Mouse (Mus musculus): ENCODE measurements around the gene Ilf3. TPM values are rescaled to one million over a fixed set of nuclear protein-coding genes. Genes with fewer than 3 reads are reported as not detected.

Ilf3 gene
- polyA plus RNA-seq, 1 experiment from 2014 or later = 226 TPM

DNA sequence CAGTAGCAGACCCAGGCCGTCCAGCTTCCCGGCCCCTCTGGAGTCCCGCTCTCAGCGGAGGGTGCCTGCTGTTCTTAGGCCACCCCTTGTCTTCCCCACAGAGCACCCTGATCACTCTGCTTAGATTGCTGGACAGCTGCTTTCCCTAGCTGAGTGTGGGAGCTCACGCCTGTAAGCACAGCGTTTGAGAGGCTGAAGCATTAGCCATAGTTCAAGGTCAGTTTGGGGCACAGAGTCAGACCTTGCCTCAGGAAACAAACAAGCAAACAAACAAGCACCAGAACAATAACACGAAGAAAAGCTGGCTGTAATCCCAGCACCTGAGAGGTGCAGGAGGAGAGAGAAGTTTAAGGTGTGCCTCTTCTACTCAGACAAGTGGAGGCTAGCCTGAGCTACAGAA is 64.4 kb downstream of the Ilf3 start:
- WGBS = 86% methylated on average over 7 of the region's 7 CpGs

DNA sequence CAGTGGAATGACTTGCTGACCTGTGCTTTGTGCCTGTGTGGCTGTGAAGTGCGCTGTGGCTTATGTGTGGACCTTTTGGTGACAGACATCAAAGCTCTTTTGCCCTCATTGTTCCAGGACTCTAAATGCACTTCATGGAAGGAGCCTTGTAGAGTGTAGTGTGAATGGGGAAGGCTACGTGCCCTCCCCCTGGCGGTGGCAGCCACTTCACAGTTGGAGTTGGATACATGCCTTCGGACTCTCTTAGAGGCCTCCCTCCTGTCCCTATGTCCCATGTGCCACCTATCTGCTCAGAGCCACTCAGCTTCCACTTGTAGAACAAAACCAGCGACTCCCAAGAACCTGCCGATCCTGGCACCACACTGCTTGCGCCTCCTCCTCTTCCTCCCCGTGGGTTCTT is 66.1 kb downstream of the Ilf3 start:
- Histone ChIP-seq H3K4me3 (no peak overlapping the region), H3K4me2 (no peak overlapping the region), H3K9me3 (no peaks in the 10 kb centered on the region), H3K4me1 (replicated peaks) (peaks cover 50% of the 10 kb centered on the region), H3K27me3 (no peaks in the 10 kb centered on the region), H3K9ac (no peak overlapping the region), H3K27ac (replicated peaks) (no peak overlapping the region), H3K36me3 (no peaks in the 10 kb centered on the region)
- no peak for ATAC-seq (ENCODE audit: low read depth)
- WGBS = 87% methylated on average over 8 of the region's 8 CpGs

More for the DNA sequence above, 64.4 kb downstream of the Ilf3 start:
- Histone ChIP-seq H3K4me1 (replicated peaks) (peaks cover 58% of the 10 kb centered on the region), H3K27me3 (no peaks in the 10 kb centered on the region), H3K4me3 (no peak overlapping the region), H3K9ac (no peak overlapping the region), H3K9me3 (no peaks in the 10 kb centered on the region), H3K27ac (replicated peaks) (no peak overlapping the region), H3K4me2 (no peak overlapping the region), H3K36me3 (no peaks in the 10 kb centered on the region)
- ATAC-seq (ENCODE audit: low read depth) = no peak

DNA sequence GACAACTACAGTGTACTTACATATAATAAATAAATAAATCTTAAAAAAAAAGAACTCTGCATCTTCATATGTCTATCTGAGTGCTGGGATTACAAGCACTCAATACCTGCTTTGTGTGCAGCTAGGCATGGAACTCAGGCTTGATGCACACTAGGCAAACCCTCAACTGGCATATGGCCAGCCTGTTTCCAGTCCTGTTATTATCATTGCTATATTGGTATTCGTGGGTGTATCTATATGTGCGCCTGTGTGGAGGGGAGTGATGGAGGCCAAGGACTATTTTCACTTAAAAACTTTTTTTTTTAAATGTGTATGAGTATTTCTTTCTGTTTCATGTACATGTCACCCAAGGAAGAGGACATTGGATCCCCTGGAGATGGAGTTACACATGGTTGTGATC is 66.7 kb downstream of the Ilf3 start:
- no peak overlapping the region for H3K4me2 ChIP-seq
- no peaks in the 10 kb centered on the region for H3K36me3 ChIP-seq
- H3K9ac ChIP-seq = no peak overlapping the region
- no peak for ATAC-seq (ENCODE audit: low read depth)
- H3K4me3 ChIP-seq = no peak overlapping the region
- no peaks in the 10 kb centered on the region for H3K27me3 ChIP-seq
- no peaks in the 10 kb centered on the region for H3K9me3 ChIP-seq
- WGBS = 96% methylated on average over 2 of the region's 2 CpGs
- no peak overlapping the region for H3K27ac ChIP-seq (replicated peaks)
- peaks cover 49% of the 10 kb centered on the region for H3K4me1 ChIP-seq (replicated peaks)

DNA sequence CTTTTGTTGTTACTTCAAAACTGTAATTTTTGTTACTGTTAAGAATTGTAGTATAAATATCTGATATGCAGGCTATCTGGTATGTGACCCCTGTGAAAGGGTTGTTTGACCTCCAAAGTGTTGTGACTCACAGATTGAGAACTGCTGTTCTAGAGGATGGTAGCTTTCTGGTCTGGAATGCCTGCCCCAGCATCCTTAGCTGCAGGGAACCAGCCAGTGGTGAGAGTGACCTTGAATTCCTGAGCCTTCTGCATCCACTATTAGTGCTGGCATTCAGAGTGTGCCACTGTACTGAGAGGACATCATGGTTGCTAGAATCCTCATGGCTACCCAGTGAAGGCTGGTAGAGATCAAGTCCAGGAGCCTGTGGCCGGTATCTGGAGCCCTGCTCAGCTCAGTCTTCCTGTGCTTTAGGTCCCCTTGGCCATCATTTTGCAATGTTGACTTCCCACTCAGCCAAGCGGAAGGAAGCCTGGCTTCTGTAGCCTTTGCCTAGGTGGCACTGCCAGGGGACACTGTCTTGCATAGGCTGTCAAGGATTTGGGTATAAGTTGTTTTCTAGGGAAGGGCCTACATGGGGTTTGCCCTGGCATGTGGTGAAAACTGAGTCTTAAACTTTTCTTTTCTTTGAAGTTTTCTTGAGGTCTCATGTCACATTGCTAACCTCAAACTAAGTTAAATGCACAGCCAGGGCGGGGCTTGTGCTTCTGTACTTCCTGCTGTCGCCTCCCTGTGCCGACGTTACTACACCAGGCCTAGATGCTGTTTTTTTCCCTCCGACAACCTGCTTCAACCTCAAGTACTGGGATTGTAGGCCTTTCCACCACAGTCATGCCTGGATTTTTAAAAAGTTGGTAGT is 68.3 kb downstream of the Ilf3 start:
- H3K27me3 ChIP-seq = no peaks in the 10 kb centered on the region
- H3K4me3 ChIP-seq = no peak overlapping the region
- no peaks in the 10 kb centered on the region for H3K36me3 ChIP-seq
- no peak overlapping the region for H3K4me2 ChIP-seq
- no peak for ATAC-seq (ENCODE audit: low read depth)
- peaks cover 36% of the 10 kb centered on the region for H3K4me1 ChIP-seq (replicated peaks)
- no peak overlapping the region for H3K27ac ChIP-seq (replicated peaks)
- no peaks in the 10 kb centered on the region for H3K9me3 ChIP-seq
- WGBS = 89% methylated on average over 7 of the region's 7 CpGs
- no peak overlapping the region for H3K9ac ChIP-seq

DNA sequence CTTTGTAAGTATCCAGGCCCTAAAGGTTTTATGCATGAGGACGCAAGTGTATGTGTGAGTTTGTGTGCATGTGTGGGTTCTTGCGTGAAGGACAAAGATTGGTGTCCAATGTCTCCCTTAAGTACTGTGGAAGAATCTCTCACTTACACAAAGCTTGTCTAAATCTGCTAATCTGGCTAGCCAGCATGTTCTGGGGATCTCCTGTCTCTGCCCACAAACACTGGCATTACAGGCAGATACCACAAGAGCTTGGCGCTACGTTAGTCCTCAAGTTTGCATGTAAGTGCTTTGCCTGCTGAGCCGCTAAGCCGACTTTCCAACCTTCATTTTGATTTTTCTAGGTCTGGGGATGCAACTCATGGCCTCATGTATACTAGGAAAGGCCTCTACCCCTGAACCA is 69.9 kb downstream of the Ilf3 start:
- ATAC-seq (ENCODE audit: low read depth) = no peak
- Histone ChIP-seq H3K36me3 (no peaks in the 10 kb centered on the region), H3K4me1 (replicated peaks) (peaks cover 33% of the 10 kb centered on the region), H3K27ac (replicated peaks) (no peak overlapping the region), H3K4me3 (no peak overlapping the region), H3K27me3 (no peaks in the 10 kb centered on the region), H3K4me2 (no peak overlapping the region), H3K9ac (no peak overlapping the region), H3K9me3 (no peaks in the 10 kb centered on the region)
- WGBS = 89% methylated on average over 6 of the region's 6 CpGs

DNA sequence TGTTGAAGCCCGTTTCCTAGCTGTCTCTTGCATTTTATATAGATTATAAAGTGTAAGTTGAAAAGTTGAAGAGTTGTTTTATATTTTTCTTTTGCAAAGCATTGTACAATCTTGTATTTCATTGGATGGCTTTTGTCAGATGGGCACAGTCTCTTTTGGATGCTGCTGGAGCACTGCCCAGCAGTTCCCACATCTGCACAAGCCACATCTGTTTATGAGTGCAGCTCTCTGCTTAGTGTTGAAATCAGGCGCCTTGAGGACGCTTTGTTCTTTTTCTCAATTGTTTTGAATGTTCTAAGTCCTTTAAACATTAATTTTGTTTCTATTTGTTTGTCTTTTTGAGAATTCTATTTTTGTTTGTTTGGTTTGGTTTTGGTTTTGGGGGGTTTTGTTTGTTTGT is 70.5 kb downstream of the Ilf3 start:
- 73% methylated on average over 3 of the region's 3 CpGs for WGBS

DNA sequence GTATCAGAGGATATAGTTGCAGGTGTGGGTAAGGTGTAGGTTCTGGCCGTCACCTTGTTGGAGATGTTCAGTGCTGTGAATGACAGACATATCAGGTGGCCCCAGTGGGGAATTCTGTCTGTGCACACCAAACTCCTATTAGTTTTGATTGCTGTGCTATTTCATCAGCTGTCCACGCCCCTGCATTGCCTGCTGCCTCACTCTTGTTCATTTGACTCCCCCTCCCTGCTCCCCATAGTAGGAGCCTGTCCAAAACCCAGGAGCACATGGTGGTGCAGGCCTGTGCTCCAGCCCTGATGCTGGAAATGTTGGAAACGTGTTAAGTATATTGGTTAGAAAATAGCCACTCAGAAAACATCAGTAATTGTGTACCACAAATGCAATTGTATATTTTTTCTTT is 71.8 kb downstream of the Ilf3 start:
- H3K4me1 ChIP-seq (replicated peaks) = peaks cover 27% of the 10 kb centered on the region
- H3K9ac ChIP-seq = no peak overlapping the region
- 0 out of 2 replicates have a peak, but pooled peaks cover 4% of the 10 kb centered on the region for H3K36me3 ChIP-seq
- H3K4me3 ChIP-seq = no peak overlapping the region
- no peak for ATAC-seq (ENCODE audit: low read depth)
- no peaks in the 10 kb centered on the region for H3K27me3 ChIP-seq
- H3K4me2 ChIP-seq = no peak overlapping the region
- 82% methylated on average over 3 of the region's 3 CpGs for WGBS
- no peaks in the 10 kb centered on the region for H3K9me3 ChIP-seq
- no peak overlapping the region for H3K27ac ChIP-seq (replicated peaks)

More for the DNA sequence above, 70.5 kb downstream of the Ilf3 start:
- H3K4me3 ChIP-seq = no peak overlapping the region
- no peak overlapping the region for H3K27ac ChIP-seq (replicated peaks)
- H3K9me3 ChIP-seq = no peaks in the 10 kb centered on the region
- H3K36me3 ChIP-seq = no peaks in the 10 kb centered on the region
- peaks cover 31% of the 10 kb centered on the region for H3K4me1 ChIP-seq (replicated peaks)
- no peaks in the 10 kb centered on the region for H3K27me3 ChIP-seq
- no peak overlapping the region for H3K9ac ChIP-seq
- H3K4me2 ChIP-seq = no peak overlapping the region
- no peak for ATAC-seq (ENCODE audit: low read depth)

DNA sequence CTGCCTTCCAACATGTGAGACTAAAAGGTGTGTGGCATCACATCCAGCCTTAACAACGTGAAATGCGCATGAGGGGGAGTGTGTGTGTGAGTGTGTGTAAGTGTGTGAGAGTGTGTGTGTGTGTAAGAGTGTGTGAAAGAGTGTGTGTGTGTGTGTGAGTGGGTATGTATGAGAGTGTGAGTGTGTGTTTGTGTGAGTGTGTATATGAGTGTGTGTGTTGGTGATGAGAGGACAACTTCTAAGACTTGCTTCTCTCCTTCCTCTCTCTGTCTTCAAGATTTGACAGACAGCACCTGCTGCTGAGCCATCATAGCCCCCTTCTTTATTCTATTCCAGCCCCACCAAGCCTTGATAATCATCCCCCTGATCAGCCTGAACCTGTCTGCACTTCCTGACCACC is 72.2 kb downstream of the Ilf3 start:
- no peaks in the 10 kb centered on the region for H3K27me3 ChIP-seq
- 97% methylated on average over 2 of the region's 2 CpGs for WGBS
- no peak for ATAC-seq (ENCODE audit: low read depth)
- no peak overlapping the region for H3K9ac ChIP-seq
- no peaks in the 10 kb centered on the region for H3K9me3 ChIP-seq
- peaks cover 27% of the 10 kb centered on the region for H3K4me1 ChIP-seq (replicated peaks)
- no peak overlapping the region for H3K4me2 ChIP-seq
- 0 out of 2 replicates have a peak, but pooled peaks cover 8% of the 10 kb centered on the region for H3K36me3 ChIP-seq
- no peak overlapping the region for H3K4me3 ChIP-seq
- no peak overlapping the region for H3K27ac ChIP-seq (replicated peaks)

DNA sequence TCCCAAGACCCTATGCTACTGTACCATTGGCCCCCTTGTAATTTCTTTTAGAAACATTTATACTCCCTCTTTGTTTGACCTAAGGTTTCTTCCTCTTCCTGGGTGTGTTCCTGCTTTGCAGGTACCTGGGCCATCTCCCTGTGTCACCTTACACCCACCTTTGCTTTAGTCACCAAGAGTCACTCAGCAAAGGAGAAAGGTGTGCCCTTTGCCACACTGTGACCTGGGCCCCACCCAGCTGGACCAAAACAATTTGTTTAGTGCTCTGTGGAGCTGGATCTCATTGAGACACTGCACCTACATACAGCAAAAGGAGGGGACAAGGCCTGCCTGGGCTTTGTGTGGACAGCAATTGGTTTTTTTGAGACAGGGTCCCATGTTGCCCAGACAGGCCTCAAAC is 72.7 kb downstream of the Ilf3 start:
- H3K4me2 ChIP-seq = no peak overlapping the region
- no peak overlapping the region for H3K27ac ChIP-seq (replicated peaks)
- no peak for ATAC-seq (ENCODE audit: low read depth)

DNA sequence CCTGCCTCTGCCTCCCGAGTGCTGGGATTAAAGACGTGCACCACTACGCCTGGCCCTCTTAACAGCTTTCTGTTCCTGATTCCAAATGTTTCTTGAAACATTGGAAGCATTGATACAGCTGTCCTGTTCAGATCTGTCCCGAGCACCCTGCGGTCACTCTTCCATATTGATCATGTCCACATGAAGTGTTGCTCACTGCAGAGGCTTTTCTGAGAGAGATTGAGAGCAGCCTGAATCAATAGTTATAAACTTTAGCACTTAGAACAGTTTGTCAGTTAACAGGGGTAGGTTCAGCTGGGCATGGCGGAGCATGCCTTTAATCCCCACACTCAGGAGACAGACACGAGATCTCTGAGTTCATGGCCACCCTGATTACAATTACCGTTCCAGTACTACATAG is 76.2 kb downstream of the Ilf3 start:
- Histone ChIP-seq H3K4me2 (no peak overlapping the region), H3K9ac (no peak overlapping the region), H3K4me3 (no peak overlapping the region), H3K36me3 (peaks cover 14% of the 10 kb centered on the region), H3K27me3 (no peaks in the 10 kb centered on the region), H3K9me3 (no peaks in the 10 kb centered on the region), H3K27ac (replicated peaks) (no peak overlapping the region), H3K4me1 (replicated peaks) (0 out of 2 replicates have a peak, but pooled peaks cover 7% of the 10 kb centered on the region)
- no peak for ATAC-seq (ENCODE audit: low read depth)
- WGBS = 93% methylated on average over 8 of the region's 8 CpGs

More for the DNA sequence above, 72.7 kb downstream of the Ilf3 start:
- no peak overlapping the region for H3K9ac ChIP-seq
- H3K4me1 ChIP-seq (replicated peaks) = peaks cover 24% of the 10 kb centered on the region
- H3K27me3 ChIP-seq = no peaks in the 10 kb centered on the region
- no peaks in the 10 kb centered on the region for H3K9me3 ChIP-seq
- peaks cover 13% of the 10 kb centered on the region for H3K36me3 ChIP-seq
- no peak overlapping the region for H3K4me3 ChIP-seq

DNA sequence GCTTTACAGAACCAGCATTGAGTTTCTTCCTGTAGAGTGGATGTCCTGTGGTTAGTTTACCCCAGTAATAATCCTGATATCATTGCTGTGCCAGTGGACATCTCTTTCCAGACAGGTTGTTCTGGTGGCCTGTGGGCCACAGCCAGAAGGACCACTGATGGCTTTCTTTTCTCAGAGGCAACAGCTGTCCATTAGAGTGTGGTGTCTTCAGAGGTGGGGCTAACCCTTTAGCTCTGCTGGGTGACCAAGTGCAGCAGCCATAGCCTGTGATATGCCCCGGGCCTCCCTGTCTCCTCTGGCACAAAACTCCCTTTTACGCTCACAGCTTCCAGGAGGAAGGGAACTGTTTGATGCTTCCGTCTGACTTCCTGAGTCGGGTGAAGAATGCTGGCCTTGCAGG is 76.9 kb downstream of the Ilf3 start:
- H3K9me3 ChIP-seq = no peaks in the 10 kb centered on the region
- H3K27ac ChIP-seq (replicated peaks) = no peak overlapping the region
- no peak overlapping the region for H3K4me3 ChIP-seq
- no peaks in the 10 kb centered on the region for H3K27me3 ChIP-seq
- H3K4me2 ChIP-seq = no peak overlapping the region
- 84% methylated on average over 4 of the region's 4 CpGs for WGBS
- ATAC-seq (ENCODE audit: low read depth) = no peak
- H3K4me1 ChIP-seq (replicated peaks) = 0 out of 2 replicates have a peak, but pooled peaks cover under 1% of the 10 kb centered on the region
- peaks cover 14% of the 10 kb centered on the region for H3K36me3 ChIP-seq
- H3K9ac ChIP-seq = no peak overlapping the region

DNA sequence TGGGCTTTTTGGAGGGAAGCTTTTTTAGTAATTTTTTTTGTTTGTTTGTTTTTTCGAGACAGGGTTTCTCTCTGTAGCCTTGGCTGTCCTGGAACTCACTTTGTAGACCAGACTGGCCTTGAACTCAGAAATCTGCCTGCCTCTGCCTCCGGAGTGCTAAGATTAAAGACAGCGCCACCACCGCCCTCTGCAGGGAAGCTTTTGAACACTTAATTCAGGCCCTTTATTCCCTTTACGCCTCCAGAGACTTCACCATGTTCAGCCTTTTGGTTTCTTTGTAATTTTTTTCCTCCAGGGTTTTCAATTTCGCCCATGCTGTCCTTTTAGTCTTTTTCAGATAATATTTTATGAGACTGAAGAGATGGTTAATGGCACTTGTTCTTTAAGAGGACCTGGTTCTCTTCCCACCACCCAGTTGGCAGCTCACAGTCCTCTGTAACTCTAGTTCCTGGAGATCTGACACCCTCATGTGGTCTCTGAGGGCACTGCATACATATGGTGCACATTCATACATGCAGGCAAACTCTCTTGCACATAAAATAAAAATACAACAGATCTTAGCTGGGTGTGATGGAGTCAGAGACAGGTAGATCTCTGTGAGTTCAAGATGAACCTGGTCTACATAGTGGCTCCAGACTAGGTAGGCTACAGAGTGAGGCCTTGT is 77.5 kb downstream of the Ilf3 start:
- H3K9ac ChIP-seq = no peak overlapping the region
- WGBS = 92% methylated on average over 6 of the region's 6 CpGs
- no peak for ATAC-seq (ENCODE audit: low read depth)
- H3K4me1 ChIP-seq (replicated peaks) = no peaks in the 10 kb centered on the region
- no peak overlapping the region for H3K4me3 ChIP-seq
- no peaks in the 10 kb centered on the region for H3K27me3 ChIP-seq
- no peak overlapping the region for H3K4me2 ChIP-seq
- peaks cover 14% of the 10 kb centered on the region for H3K36me3 ChIP-seq
- H3K27ac ChIP-seq (replicated peaks) = no peak overlapping the region
- no peaks in the 10 kb centered on the region for H3K9me3 ChIP-seq

All from neural tube, embryonic 13.5 days (tissue).